Mouse (Mus musculus): ENCODE measurements around the gene Srpk1. TPM values are rescaled to one million over a fixed set of nuclear protein-coding genes. Genes with fewer than 3 reads are reported as not detected.

Srpk1 gene
- polyA plus RNA-seq, 1 experiment from 2014 or later: 98.7 TPM

Other genes with a start within 250 kb of the Srpk1 start
- gene Fkbp5, start 105.2 kb downstream of the Srpk1 start, polyA plus RNA-seq (2016; fragmentation: Nextera tagmentation; extraction: Ambion mirVana): 34.3 and 37.9 TPM in 2 replicates
- gene Armc12, start 91.9 kb downstream of the Srpk1 start, polyA plus RNA-seq (2016; fragmentation: Nextera tagmentation; extraction: Ambion mirVana): not detected in 2 replicates
- not detected in 2 replicates for gene Clpsl2, start 73.3 kb downstream of the Srpk1 start, polyA plus RNA-seq (2016; fragmentation: Nextera tagmentation; extraction: Ambion mirVana)
- gene Clps, start 61.9 kb downstream of the Srpk1 start, polyA plus RNA-seq (2016; fragmentation: Nextera tagmentation; extraction: Ambion mirVana): not detected in 2 replicates
- 1.9 and 2.1 TPM in 2 replicates for gene Lhfpl5, start 47.1 kb downstream of the Srpk1 start, polyA plus RNA-seq (2016; fragmentation: Nextera tagmentation; extraction: Ambion mirVana)
- gene Slc26a8, start 67.5 kb upstream of the Srpk1 start, polyA plus RNA-seq (2016; fragmentation: Nextera tagmentation; extraction: Ambion mirVana): 0.41 and 0.51 TPM in 2 replicates
- 39.2 and 43.9 TPM in 2 replicates for gene Mapk14, start 68.6 kb upstream of the Srpk1 start, polyA plus RNA-seq (2016; fragmentation: Nextera tagmentation; extraction: Ambion mirVana)
- 1.4 and 3.2 TPM in 2 replicates for gene AC170998.1, start 103.4 kb upstream of the Srpk1 start, polyA plus RNA-seq (2016; fragmentation: Nextera tagmentation; extraction: Ambion mirVana)
- 3.9 and 8.9 TPM in 2 replicates for gene Mapk13, start 146.6 kb upstream of the Srpk1 start, polyA plus RNA-seq (2016; fragmentation: Nextera tagmentation; extraction: Ambion mirVana)
- gene Brpf3, start 178.4 kb upstream of the Srpk1 start, polyA plus RNA-seq (2016; fragmentation: Nextera tagmentation; extraction: Ambion mirVana): 9.8 and 12.2 TPM in 2 replicates
- not detected in 2 replicates for gene Pnpla1, start 235.7 kb upstream of the Srpk1 start, polyA plus RNA-seq (2016; fragmentation: Nextera tagmentation; extraction: Ambion mirVana)

All from hindbrain, embryonic 10.5 days (tissue).